Mouse (Mus musculus): Measurements from ENCODE around the gene Guca1a. TPM values are rescaled to one million over a fixed set of nuclear protein-coding genes. Genes with fewer than 3 reads are reported as not detected.

Guca1a gene
- polyA plus RNA-seq, 1 experiment from 2014 or later, result 0.84 TPM

GRCm38 (mm10) chr17:47371451-47371850 lies 28.9 kb downstream of the Guca1a start:
- H3K9me3 ChIP-seq (replicated peaks), result no peaks in the 10 kb centered on the region
- peaks cover 13% of the 10 kb centered on the region for H3K27me3 ChIP-seq
- no peak overlapping the region for H3K27ac ChIP-seq
- H3K36me3 ChIP-seq, result peaks cover 40% of the 10 kb centered on the region
- WGBS, result 11% methylated on average over 4 of the region's 4 CpGs
- no peak overlapping the region for H3K4me3 ChIP-seq
- H3K9ac ChIP-seq, result no peak overlapping the region
- H3K4me2 ChIP-seq (replicated peaks), result no peak overlapping the region
- no peak for ATAC-seq (ENCODE audit: low FRiP score)
- peaks cover 8% of the 10 kb centered on the region for H3K4me1 ChIP-seq

- H3K27ac ChIP-seq, result peak overlapping the region; percentile 68
- H3K4me2 ChIP-seq (replicated peaks), result peak overlapping the region; percentile 84
- H3K4me3 ChIP-seq, result peak overlapping the region; percentile 60
- no peaks in the 10 kb centered on the region for H3K9me3 ChIP-seq (replicated peaks)
- peaks cover 8% of the 10 kb centered on the region for H3K4me1 ChIP-seq
- peaks cover 18% of the 10 kb centered on the region for H3K36me3 ChIP-seq
- peak overlapping the region; percentile 60 for H3K9ac ChIP-seq
- peaks cover 20% of the 10 kb centered on the region for H3K27me3 ChIP-seq
- peak; percentile 74 for ATAC-seq (ENCODE audit: low FRiP score)
- WGBS, result under 1% methylated on average over 20 of the region's 20 CpGs
Observed at GRCm38 (mm10) chr17:47369087-47369443, 31.3 kb downstream of the Guca1a start.

DNA sequence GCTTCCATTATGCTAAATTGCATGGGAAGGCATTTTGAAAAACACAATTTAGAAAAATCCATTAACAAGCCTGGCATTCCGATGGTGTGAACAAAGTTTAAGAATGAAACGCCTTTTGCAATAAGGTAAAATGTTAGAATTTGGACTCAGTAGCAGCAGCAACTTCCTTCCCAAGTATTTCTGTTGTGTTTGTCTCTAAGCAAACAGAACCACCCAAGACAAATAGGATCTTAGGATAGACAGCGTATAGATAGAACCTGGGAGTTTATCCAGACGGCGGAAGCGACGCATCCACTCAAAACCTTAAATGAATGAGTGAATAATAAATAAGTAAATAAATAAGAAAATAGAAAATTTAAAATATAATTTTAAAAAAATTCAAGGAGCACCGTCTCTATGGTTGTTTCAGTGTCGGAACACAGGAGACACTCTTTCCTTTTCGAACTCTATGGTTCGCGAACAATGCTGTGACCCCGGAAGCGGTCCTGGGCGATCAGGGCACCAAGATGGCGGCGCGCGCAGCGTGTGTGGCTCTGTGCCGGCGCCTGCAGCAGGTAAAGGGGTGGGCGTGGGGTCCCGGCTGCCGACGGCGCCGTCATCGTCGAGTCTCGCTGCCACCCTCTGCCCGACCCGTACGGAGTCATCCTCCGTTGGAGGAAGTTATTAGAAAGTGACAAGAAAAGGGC lies 31.8 kb downstream of the Guca1a start, which contains the start of gene Mrps10:
Gene Mrps10, plus strand, starts transcription at position 487 of the 686 bp plus-strand sequence.
- peak within 1 kb of the TSS; percentile 68 for H3K27ac ChIP-seq
- ATAC-seq (ENCODE audit: low FRiP score), result peak; percentile 89
- WGBS, result 3% methylated on average over 35 of the region's 35 CpGs
- peaks cover 8% of the 10 kb centered on the region for H3K4me1 ChIP-seq
- peak within 1 kb of the TSS; percentile 60 for H3K9ac ChIP-seq
- peak within 1 kb of the TSS; percentile 60 for H3K4me3 ChIP-seq
- peaks cover 13% of the 10 kb centered on the region for H3K36me3 ChIP-seq
- H3K9me3 ChIP-seq (replicated peaks), result no peaks in the 10 kb centered on the region
- H3K27me3 ChIP-seq, result peaks cover 20% of the 10 kb centered on the region
- peak within 1 kb of the TSS; percentile 84 for H3K4me2 ChIP-seq (replicated peaks)

GRCm38 (mm10) chr17:47361343-47361742 lies 39.0 kb downstream of the Guca1a start:
- no peak for ATAC-seq (ENCODE audit: low FRiP score)
- Histone ChIP-seq H3K27me3 (peaks cover 6% of the 10 kb centered on the region), H3K27ac (no peak overlapping the region), H3K4me3 (no peak overlapping the region), H3K9me3 (replicated peaks) (no peaks in the 10 kb centered on the region), H3K4me1 (no peaks in the 10 kb centered on the region), H3K9ac (no peak overlapping the region), H3K36me3 (peaks cover 34% of the 10 kb centered on the region), H3K4me2 (replicated peaks) (no peak overlapping the region)
- 81% methylated on average over 11 of the region's 11 CpGs for WGBS

GRCm38 (mm10) chr17:47359964-47360363 lies 40.4 kb downstream of the Guca1a start:
- no peak overlapping the region for H3K4me3 ChIP-seq
- H3K9me3 ChIP-seq (replicated peaks), result no peaks in the 10 kb centered on the region
- ATAC-seq (ENCODE audit: low FRiP score), result no peak
- peaks cover 47% of the 10 kb centered on the region for H3K36me3 ChIP-seq
- H3K9ac ChIP-seq, result no peak overlapping the region
- 40% methylated on average over 6 of the region's 6 CpGs for WGBS
- no peaks in the 10 kb centered on the region for H3K4me1 ChIP-seq
- H3K27ac ChIP-seq, result no peak overlapping the region
- no peak overlapping the region for H3K4me2 ChIP-seq (replicated peaks)
- H3K27me3 ChIP-seq, result no peaks in the 10 kb centered on the region

- Histone ChIP-seq H3K27ac (no peak overlapping the region), H3K9me3 (replicated peaks) (peaks cover 30% of the 10 kb centered on the region), H3K4me1 (no peaks in the 10 kb centered on the region), H3K9ac (no peak overlapping the region), H3K27me3 (no peaks in the 10 kb centered on the region), H3K4me2 (replicated peaks) (no peak overlapping the region), H3K36me3 (peaks cover 92% of the 10 kb centered on the region), H3K4me3 (no peak overlapping the region)
- WGBS, result 91% methylated on average over 3 of the region's 3 CpGs
- no peak for ATAC-seq (ENCODE audit: low FRiP score)
Observed at GRCm38 (mm10) chr17:47349721-47350319, 50.6 kb downstream of the Guca1a start.

Other genes with a start within 250 kb of the Guca1a start
- 64.3 and 69.3 TPM in 2 replicates for gene Mrps10, start 31.7 kb downstream of the Guca1a start, polyA plus RNA-seq (2016; fragmentation: Nextera tagmentation; extraction: Ambion mirVana)
- gene Guca1b, start 15.2 kb downstream of the Guca1a start, polyA plus RNA-seq (2016; fragmentation: Nextera tagmentation; extraction: Ambion mirVana), result 0.59 and 0.93 TPM in 2 replicates
- gene AI661453, start 36.0 kb upstream of the Guca1a start, polyA plus RNA-seq (2016; fragmentation: Nextera tagmentation; extraction: Ambion mirVana), result 0.28 and 0.34 TPM in 2 replicates
- 0.14 and 0.65 TPM in 2 replicates for gene 1700001C19Rik, start 36.8 kb upstream of the Guca1a start, polyA plus RNA-seq (2016; fragmentation: Nextera tagmentation; extraction: Ambion mirVana)
- gene Taf8, start 101.7 kb upstream of the Guca1a start, polyA plus RNA-seq (2016; fragmentation: Nextera tagmentation; extraction: Ambion mirVana), result 27.5 and 29.5 TPM in 2 replicates
- gene Ccnd3, start 104.5 kb upstream of the Guca1a start, polyA plus RNA-seq (2016; fragmentation: Nextera tagmentation; extraction: Ambion mirVana), result 177 and 179 TPM in 2 replicates
- 31.8 and 32.0 TPM in 2 replicates for gene Bysl, start 210.9 kb upstream of the Guca1a start, polyA plus RNA-seq (2016; fragmentation: Nextera tagmentation; extraction: Ambion mirVana)
- 38.8 and 39.0 TPM in 2 replicates for gene Med20, start 211.0 kb upstream of the Guca1a start, polyA plus RNA-seq (2016; fragmentation: Nextera tagmentation; extraction: Ambion mirVana)
- 2.5 and 3.9 TPM in 2 replicates for gene Gm20517, start 211.0 kb upstream of the Guca1a start, polyA plus RNA-seq (2016; fragmentation: Nextera tagmentation; extraction: Ambion mirVana)
- 10.5 and 12.3 TPM in 2 replicates for gene Usp49, start 230.1 kb upstream of the Guca1a start, polyA plus RNA-seq (2016; fragmentation: Nextera tagmentation; extraction: Ambion mirVana)

Measured in hindbrain, embryonic 12.5 days (tissue).